Mouse (Mus musculus) gonadal fat pad, adult 2 months (tissue): ENCODE measurements around the gene Sgk1. TPM values are rescaled to one million over a fixed set of nuclear protein-coding genes. Genes with fewer than 3 reads are reported as not detected.
"Not testable (repeated sequence)": the region's sequence is repeated elsewhere in the genome, so short reads cannot be mapped to it uniquely, and the experiment has no call there.

Source experiments
- DNase-seq: peaks from one replicate; pipeline ENCODE4 v3.0.0-alpha.2; 2012; ENCODE audit warnings: low read depth
- polyA plus RNA-seq: library from polyadenylated mRNA; depleted of rRNA; stranded (reverse); fragments of >200 nt; gene quantifications from 2 replicates; pipeline ENCODE4 v1.2.3, GENCODE M21; 2012

The Sgk1 gene
- polyA plus RNA-seq, 1 experiment, result 44.5 TPM

DNA sequence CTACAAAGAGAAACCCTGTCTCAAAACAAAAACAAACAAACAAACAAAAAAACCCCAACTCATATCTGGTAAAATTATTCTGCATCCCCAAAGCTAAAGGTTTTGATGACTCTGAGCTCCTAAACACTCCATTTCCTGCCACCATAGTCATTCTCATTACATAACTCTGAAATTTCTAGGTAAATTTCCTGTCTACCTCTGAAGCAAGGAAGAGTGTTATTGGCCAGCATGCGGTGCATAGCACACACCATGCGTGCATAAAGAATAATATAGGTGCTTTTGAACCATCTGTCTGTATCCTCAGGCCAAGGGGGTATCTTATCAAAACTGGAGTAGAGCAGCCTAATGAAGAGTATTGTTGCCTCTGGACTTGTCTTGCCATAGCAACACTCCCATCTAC lies 13.8 kb upstream of the Sgk1 start:
- DNase-seq, result no peak

DNA sequence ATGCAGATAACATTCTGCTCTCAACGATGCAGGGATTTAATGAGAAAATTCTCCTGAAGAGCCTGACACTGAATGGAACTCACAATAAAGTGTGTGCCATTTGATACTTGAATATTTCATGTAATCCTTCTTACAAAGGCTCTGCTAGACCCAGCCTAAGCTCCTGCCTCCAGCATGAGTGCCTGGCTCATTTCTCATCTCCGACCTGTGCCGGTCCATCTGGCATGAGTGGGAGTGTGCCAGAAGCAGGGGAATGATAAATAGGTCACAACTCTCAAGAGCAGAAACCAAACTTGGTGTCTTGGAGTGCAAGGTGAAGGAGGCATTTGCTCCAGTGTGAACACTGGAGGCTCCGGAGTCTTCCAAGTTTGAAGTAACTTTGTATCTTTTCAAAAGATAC lies 13.4 kb upstream of the Sgk1 start:
- DNase-seq, result no peak

DNA sequence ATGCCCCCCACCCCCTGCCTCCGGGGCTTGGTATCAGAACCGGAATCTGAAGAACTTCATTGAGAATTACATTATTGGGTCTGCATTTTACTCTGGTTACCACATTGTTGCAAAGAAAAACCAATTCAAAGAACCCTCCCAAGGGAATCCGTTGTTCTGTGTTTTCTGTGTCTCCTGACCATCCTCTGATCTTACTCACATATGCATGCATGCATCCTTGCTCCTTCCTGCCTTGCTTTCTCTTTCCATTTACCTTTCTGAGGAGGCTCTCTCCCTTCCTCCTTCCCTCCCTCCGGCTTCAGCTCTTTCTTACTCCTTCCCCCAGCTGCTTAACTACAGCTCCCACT lies 174 bp upstream of the Sgk1 start:
- DNase-seq, result no peak

DNA sequence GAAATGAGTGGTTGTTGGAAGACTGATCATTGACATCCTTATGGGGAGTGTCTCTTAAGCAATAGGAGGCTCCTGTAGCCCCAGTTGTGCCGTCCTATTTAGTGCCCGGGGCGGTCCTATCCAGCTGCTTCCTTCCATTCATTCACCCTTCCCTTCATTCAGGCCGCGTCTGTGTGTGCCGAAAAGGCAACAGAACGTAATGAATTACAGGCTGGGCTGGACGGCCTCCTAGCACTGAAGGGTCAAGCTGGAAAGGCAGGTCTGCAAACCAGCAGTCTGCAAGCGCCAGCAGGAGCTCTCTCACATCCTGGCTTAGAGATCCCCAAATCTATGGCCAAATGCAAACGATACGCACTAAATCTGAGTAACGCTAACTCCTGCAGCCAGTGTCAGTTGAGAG lies 1.6 kb downstream of the Sgk1 start:
- DNase-seq, result no peak

DNA sequence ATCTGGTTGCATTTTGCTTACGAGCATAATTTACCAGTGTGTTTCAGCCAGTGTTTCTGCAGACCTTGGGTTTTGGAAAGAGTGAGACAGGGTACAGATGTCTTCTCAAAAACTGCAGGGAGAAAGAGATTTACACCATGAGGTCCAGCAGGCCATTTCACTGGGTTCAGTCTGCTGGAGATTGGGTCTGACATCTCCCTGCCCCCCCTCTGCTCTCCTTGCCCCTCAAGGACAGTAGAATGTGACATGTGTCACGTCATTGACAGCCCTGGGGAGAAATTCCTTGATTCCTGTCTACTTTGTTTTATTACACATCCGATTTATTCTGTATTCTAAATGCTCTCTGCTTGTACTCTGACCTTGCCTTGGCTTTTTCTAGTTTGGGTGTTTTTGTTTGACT lies 2.5 kb downstream of the Sgk1 start:
- no peak for DNase-seq

DNA sequence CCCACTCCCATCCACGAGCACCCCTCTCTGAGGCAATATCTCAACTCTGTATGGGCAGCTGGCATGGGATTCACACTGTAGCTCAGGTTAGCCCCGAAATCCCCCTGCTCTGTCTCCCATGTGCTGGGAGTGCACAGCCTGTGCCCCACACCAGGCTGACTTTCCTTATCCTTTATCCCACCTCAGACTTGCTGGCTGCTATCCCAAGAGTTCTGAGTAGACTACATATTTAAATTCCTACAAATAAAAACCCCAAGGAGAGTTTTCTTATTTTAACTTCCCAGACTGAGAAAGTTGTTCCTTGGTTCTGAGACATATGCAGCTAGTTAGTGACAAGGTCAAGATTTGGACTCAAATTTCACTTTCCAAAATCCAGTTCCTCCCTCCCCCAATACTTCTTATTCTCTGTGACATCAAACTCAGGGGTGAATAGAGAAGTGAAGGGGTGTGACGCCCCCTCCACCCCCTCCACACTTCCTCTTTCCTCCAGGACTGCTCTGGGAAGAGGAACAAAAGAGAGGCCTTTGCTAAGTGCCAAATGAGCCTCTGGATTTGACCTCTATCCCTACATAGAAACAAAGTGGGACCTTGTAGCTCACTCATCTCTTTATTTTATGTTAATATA lies 7.3 kb downstream of the Sgk1 start:
- DNase-seq, result no peak

DNA sequence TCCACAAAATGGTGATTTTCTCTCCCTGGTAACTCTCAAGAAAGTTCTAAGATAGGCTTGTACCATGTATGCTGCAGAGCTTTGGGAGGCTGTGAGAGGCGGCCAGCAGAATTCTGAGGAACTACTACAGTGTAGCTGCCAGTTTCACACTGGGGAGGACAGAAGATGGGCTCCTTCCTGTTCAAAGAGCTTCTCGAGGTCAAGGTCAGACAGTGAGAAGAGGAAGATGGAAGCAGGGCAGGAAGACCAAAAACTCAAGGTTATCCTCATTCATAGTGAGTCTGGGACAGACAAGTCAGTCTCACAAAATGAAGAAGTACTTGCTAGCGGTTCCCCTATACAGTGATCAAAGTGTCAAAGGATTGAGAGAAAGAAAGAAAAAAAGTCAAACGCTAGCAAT lies 8.3 kb downstream of the Sgk1 start:
- DNase-seq, result no peak

DNA sequence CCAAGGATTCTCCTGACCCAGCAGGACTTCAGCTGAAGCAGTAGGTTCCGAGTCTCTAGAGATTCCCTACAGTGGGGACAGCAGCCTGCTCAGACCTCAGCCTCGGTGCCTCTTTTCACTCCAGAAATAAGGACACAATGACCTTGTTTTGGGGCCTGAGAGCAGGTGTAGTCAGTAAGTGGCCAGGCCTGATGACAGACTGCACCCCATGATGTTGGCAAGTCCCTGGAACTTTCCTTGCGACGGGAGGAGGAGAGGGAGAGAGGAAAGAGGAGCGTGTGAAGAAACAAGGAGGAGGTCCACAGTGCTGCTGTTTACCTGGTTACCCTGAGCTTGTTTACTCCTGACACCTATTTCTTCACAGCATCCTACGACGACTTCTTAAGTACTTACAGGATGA lies 9.5 kb downstream of the Sgk1 start:
- no peak for DNase-seq

DNA sequence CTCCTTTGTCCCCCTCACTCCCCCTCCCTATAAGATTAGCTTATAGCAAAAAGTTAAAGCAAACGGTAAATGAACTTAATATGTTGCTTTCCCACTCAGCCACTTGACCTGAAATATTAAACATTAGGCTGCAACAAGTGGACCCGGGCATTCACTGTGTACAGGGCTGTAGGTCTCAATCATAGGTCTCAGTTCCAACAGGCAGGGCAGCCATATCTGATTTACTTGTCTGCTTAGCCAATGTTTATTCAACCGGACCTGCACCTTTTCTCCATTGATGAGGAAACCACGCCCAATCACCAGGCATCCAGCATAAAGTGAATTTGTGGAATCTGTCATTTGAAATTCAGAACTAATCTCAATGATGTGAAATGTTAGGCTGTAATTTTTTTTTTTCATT lies 10.1 kb downstream of the Sgk1 start:
- no peak for DNase-seq

DNA sequence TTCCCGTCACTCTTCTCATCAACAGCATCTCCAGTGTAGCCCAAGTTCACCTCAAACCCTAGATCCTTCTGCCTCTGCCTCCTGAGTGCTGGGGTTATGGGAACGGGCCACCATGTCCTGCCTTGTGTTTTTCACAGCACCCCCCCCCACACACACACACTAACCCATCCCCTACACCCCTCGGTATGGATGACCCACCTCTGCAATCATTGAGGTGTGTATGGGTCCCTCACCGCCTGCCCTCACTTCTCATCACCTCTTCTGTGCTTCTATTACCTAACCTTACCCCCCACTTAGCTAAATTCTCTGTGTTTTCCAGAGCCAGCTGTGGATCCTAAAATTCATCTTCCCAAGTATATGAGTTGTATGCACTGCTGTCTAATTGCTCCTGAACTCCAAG lies 16.4 kb downstream of the Sgk1 start:
- no peak for DNase-seq

DNA sequence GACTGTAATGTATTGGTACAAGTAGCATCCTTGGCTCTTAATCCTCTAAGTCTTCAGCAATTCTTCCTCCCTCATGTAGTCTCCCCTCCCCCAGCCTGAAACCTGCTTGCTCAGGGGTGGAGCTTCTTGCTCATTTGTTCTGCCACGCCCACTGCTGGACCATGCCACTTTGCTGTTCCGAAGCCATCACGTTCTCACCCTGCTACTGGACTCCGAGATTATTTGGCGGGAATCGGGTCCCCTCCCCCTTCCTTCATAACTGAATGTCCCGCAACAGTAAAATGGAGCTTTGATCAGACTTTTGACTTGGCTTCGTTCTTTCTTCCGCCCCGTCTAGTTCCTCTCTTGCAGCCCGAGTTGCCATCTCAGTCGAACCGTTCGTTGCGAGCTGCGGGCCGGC lies 16.9 kb downstream of the Sgk1 start:
- DNase-seq, result not testable (repeated sequence)

DNA sequence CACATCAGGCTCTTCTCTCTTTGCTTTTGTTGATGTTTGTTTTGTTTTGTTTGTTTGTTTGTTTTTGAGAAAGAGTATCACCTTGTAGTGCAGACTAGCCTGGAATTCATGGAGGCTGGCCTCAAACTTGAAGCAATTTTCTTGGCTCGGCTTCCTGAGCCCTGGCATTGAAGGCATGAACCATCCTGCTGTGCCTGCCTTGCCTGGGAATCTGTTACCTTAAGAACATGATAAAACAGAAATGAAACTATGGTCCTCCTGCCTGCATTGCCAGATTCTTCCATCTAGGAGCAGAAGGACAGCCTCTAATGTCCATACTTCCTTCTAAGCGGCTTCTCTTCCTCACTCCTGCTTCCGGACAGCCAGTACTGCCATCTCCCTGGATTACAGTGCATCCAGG lies 17.4 kb downstream of the Sgk1 start:
- DNase-seq, result no peak

DNA sequence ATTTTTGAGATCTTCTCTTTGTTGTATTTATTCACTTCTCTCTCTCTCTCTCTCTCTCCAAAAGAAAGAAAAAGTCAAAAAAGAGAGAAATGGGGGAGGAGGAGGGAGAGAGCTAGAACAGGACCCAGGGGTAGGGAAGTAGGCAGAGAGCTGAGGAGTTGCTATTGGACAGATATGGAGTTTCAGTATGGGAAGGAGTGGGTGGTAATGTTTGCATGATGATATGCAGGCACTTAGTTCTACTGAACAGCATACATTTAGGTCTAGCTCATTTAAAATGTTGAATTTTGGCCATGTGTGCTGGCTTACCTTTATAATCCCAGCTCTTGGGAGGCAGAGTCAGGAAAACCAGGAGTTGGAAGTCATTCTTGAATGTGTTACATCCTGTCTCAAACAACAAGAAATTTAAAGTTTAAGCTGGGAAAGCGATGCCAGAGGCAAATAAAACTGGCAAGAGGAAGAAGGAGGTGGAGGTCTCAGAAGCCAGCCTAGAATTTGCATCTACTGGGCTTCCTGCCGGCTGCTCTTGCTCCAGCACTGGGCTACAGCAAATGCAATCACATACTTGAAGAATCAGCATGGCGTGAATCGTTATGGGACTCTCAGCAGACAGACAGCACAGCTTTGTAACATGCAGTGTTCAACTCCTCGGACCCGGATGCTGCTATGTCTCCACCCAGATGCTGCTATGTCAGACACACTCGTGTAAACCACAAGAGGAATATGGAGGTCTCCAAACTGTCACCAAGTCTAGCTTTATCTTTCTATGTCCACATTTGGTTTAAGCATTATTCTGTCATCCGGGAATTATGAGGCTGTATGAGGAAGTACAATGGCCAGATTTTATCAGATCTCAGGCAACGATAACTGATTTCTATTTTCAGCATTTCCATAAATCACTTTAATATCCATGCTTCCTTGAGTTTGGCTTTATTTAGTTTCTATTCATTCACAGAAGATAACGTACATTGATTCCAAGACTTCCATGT lies 20.5 kb downstream of the Sgk1 start:
- no peak for DNase-seq

DNA sequence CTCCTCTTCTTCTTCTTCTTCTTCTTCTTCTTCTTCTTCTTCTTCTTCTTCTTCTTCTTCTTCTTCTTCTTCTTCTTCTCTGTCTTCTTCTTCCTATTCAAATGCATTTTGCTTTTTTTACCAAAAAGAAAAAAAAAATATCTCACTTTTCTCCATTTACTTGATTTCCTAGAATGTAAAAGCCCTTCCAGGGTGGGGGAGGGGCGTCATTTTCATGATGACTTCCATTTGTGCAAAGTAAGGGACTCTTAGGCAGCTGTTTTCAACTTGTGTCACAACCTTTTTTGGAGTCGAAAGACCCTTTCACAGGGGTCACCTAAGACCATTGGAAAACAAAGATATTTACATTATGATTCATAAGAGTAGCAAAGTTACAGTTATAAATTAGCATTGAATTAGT lies 22.2 kb downstream of the Sgk1 start:
- no peak for DNase-seq

DNA sequence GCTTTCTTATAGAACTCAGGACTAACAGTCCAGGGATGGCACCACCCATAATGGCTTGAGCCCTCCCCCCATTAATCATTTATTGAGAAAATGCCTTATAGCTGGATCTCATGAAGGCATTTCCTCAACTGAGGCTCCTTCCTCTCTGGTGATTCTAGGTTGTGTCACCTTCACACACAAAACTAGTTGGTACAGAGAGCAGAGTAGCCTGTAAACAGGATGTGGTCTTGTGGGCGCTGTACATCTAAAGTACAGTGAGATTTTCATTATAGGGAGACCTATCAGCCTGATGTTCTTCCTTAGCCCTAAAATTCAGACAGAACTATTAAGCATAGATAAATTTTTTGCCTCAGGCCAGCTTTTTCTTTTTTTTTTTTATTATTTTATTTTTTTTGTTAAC lies 23.6 kb downstream of the Sgk1 start:
- DNase-seq, result no peak

DNA sequence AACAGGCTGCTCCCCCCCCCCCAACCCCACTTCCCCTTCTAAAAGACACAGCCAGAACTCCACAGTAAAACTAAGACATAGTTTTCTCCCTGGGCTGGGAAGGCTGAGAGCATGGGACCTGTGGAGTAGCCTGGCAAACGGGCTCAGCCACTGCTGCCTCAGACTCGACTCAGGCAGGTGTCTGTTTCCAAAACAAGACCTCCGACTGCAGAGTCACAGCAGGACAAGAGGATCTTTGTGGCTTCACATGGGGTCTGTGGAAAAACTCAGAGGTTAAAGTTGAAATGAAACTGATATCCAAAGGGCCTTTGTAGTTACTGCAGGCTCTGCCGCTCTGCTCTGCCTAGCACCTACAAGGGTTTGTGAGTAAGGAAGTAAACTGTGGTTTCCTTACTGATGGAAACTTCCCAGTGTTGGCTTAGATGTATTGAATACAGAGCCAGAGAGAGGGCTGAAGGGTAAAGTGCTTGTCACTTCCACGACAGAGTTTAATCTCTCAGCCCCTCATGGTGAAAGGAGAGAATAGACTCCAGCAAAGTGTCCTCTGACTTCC lies 25.0 kb downstream of the Sgk1 start:
- DNase-seq, result no peak

DNA sequence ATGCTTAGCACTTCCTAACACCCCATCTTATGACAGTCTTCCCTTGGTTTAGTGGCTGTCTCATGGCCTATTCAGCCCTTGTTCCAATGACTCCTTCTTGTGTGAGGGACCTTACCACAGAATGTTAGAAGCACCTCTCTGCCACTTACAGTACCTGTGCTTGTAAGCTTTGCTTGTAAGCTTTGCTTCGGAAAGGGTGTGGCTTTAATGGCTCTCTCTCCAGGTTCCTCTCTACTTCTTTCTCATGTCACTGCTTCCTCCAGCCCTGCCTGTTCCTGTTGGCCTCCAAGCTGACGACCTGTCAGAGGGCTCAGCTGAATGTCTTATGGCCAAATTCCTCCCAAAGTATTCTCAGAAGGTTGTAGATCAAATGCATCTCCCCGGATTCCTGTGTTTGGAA lies 25.8 kb downstream of the Sgk1 start:
- DNase-seq, result no peak

DNA sequence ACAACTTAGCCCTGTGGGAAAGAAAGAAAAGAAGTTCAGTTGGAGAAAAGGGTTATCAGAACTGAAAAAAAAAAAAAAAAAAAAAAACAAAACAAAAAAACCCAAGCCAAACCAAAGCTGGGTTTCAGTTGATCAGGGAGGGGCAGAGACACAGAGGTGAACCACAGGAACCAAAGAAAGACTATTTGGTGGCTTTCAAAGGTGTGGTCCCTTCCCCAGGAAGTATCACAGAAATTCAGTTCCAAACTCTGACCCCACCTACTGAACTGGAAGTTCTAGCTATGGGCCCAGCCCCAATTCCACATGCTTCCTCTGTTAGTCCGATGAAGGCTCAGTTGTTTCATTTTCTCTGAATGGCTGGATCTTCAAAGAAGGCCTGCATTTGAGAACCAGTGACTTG lies 26.7 kb downstream of the Sgk1 start:
- DNase-seq, result no peak

DNA sequence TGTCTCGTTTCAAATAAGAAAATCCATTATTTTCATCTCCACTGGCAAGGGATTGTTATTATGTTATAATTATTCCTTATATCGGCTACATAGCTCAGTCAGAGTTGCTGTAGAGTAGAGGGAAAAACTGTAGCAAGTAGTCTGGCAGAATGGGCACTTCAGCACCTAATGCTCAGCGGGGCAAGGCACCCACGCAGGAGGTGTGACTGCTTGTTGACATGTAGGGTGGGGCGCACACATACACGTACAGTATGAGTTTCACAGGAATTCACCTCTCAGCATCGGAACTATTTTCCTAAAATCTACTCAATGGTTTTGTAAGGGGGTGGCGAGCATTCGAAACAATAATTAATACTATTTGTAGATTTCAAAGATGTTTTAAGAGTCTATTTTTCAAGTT lies 28.4 kb downstream of the Sgk1 start:
- DNase-seq, result no peak

DNA sequence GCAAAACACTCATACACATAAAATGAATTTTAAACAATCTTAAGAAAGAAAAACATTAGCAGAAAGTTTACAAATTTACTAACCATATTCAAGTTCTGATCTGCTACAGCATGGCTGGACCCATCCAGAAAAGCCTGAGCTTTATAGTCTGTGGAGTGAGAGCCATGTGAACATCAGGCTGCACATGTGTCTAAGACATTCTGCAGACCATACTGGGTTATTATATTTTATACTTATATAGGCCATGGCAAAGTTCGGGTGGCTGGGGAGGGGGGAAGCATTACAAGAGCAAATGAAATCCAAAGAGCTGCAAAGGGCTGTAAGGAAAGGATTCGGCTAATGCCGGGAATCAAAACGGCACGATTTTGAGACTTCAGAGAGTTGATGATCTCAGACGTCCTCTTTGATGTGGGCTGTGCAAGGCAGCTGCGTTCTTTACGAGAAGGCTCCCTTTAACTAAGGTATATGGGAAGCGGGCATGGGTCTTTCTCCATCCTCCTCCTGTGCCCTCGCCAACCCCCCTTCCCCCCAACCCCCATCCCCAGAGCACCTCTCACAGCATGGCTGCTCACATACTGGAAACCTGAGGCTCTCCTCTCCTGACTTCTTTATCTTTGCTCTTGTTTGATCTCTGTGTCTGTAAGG lies 29.4 kb downstream of the Sgk1 start:
- no peak for DNase-seq

DNA sequence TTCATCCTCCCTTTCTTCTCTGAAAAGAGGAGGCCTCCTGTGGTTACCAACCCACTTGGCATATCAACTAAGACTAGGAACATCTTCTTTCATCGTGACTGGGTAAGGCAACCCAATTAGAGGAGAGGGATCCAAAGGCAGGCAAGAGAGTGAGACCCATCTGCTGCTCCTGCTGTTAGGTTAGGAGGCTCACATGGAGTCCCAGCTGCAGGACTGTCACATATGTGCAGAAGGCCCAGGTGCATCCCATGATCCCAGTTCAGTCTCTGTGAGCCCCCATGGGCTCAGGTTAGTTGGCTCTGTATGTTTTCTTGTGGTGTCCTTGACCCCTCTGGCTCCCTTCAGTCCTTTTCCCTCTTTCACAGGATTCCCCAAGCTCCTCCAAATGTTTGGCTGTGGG lies 32.8 kb downstream of the Sgk1 start:
- no peak for DNase-seq

DNA sequence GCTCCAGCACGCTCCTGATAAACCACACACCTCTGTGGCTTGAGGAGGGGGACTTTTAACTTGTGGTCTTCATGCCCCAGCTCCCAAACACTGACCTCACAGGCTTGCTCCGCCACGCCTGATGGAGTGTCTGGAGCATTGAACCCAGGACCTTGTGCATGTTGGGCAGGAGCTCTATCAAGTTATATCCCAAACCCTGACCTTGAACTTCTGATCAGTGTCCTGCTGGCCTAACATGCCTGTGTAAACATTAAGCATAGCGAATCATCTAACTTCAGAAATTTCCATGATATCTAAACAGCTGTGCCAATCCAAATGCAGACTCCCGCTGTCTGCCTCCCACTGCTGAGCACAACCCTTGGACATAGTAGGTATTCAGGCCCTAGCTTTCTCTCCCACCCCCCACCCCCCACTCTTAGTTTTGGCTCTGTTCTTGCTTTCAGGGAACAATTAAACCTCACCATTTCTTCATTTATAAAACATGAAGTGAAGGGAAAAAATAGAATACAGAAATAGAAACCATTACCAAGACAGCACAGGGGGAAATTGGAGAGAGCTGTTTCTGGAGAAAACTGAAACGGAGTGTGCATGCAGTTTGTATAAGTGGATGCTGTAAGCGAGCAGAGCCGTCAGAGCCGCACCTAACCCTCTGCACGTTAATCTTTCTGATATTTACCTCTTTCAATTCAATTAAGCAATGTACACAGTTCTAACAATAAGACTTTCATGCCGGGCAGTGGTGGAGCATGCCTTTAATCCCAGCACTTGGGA lies 34.5 kb downstream of the Sgk1 start:
- no peak for DNase-seq
